Mouse (Mus musculus) liver, embryonic 15.5 days (tissue): ENCODE data around the gene Rabl6. TPM values are rescaled to one million over a fixed set of nuclear protein-coding genes. Genes with fewer than 3 reads are reported as not detected.

Source experiments
- ATAC-seq: fragments of 200-750 bp; cut with Nextera tagmentation; 2 replicates; pipeline ENCODE4 v1.8.0; 2017; ENCODE audit warnings: moderate number of reproducible peaks, mild to moderate bottlenecking, moderate library complexity; ENCODE audit not compliant: insufficient read depth
- H3K27ac ChIP-seq: fragments of 300-500 bp; sonication (generic); replicated peaks from 2 replicates; pipeline ENCODE4 v1.5.1; 2015; ENCODE audit warnings: mild to moderate bottlenecking, inconsistent platforms
- H3K27me3 ChIP-seq: fragments of 300-500 bp; sonication (generic); 2 replicates; pipeline ENCODE4 v1.6.1; 2015; ENCODE audit warnings: mild to moderate bottlenecking, inconsistent platforms
- H3K36me3 ChIP-seq: fragments of 300-500 bp; sonication (generic); replicated peaks from 2 replicates; pipeline ENCODE4 v1.6.1; 2015; ENCODE audit warnings: moderate library complexity, mild to moderate bottlenecking, inconsistent platforms
- H3K4me1 ChIP-seq: fragments of 300-500 bp; sonication (generic); replicated peaks from 2 replicates; pipeline ENCODE4 v1.6.1; 2015; ENCODE audit warnings: inconsistent platforms
- H3K4me2 ChIP-seq: fragments of 300-500 bp; sonication (generic); 2 replicates; pipeline ENCODE4 v1.6.1; 2015; ENCODE audit warnings: moderate library complexity, mild to moderate bottlenecking, inconsistent platforms
- H3K4me3 ChIP-seq: fragments of 300-500 bp; sonication (generic); replicated peaks from 2 replicates; pipeline ENCODE4 v1.5.1; 2015; ENCODE audit warnings: mild to moderate bottlenecking, inconsistent platforms
- H3K9ac ChIP-seq: fragments of 300-500 bp; sonication (generic); 2 replicates; pipeline ENCODE4 v1.6.1; 2015; ENCODE audit warnings: moderate library complexity, mild to moderate bottlenecking, inconsistent platforms
- H3K9me3 ChIP-seq: fragments of 300-500 bp; sonication (generic); replicated peaks from 2 replicates; pipeline ENCODE4 v1.6.1; 2016; ENCODE audit warnings: inconsistent platforms
- WGBS: fragments of 180-500 bp; shearing (Covaris S2); methylation state at CpG from one replicate; pipeline ENCODE4 v1.1.7; 2015; ENCODE audit warnings: mixed read lengths; ENCODE audit not compliant: insufficient replicate concordance; 5-methylcytosine and 5-hydroxymethylcytosine counted together
- polyA plus RNA-seq: library from polyadenylated mRNA; unstranded; fragments of >200 nt; fragmentation: Nextera tagmentation; extraction: Ambion mirVana; gene quantifications from 2 replicates; pipeline ENCODE4 v1.2.1, GENCODE M21; 2015

Gene Rabl6
- polyA plus RNA-seq, 1 experiment from 2014 or later = 21.7 TPM

DNA sequence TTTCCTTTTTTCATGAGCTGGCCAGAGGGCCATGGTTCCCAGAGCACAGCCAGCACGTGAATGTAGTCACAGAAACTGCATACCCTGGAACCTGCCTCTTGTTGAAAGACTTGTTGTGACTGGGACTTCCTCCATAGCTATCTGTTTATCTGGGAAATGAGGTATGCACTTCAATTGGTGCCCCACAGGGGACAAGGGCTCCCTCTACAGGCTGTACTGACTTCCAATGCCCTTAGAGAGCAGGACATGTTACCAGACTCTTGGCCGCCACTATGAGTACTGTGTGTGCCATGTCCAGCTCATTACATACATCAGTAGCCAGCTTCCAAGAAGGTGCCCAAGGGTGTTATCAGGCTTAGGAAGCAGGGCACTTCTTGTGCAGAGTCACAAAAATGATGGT is 16.5 kb downstream of the Rabl6 start:
- Histone ChIP-seq H3K27ac (no peak overlapping the region), H3K9ac (no peak overlapping the region), H3K4me1 (no peaks in the 10 kb centered on the region), H3K27me3 (no peaks in the 10 kb centered on the region), H3K36me3 (peaks cover 80% of the 10 kb centered on the region), H3K4me3 (no peak overlapping the region), H3K9me3 (no peaks in the 10 kb centered on the region), H3K4me2 (no peak overlapping the region)
- 53% methylated on average over 2 of the region's 2 CpGs for WGBS
- no peak for ATAC-seq

DNA sequence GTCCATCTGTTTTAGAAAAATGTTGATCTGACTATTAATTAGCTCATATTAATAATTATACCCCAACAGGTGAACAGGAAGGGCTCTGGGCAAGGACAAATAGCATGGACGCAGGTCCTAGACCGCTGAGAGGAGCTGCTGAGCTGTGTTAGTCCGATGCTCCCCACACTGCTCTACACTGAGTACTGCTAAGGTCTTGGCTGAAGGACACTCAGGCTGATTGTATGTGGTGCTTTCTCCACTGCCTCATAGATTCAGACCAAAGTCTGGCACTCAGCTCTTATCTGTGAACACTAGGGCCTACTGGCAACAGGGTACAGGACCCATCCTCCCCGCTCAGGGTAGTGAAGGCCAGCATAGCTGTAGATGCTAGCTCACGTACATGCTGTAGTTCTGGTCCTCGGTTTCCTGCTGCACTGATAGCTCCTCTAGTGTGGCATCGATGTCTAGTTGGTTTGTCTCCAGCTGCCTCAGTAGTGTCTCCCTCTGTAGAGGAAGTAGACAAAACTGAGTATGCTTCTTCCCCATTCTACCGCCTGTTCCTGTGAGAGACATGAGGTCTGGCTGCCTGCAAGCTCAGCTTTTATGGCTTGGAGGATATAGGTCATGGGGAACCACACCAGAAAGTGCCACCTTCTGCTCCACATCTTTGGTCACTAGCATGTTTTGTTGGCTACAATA is 20.0 kb downstream of the Rabl6 start:
- Histone ChIP-seq H3K9me3 (no peaks in the 10 kb centered on the region), H3K27ac (0 out of 2 replicates have a peak overlapping the region, but pooled peaks have one; percentile 9), H3K4me2 (no peak overlapping the region), H3K27me3 (no peaks in the 10 kb centered on the region), H3K4me1 (no peaks in the 10 kb centered on the region), H3K4me3 (no peak overlapping the region), H3K9ac (no peak overlapping the region), H3K36me3 (peaks cover 83% of the 10 kb centered on the region)
- ATAC-seq = no peak
- 69% methylated on average over 8 of the region's 8 CpGs for WGBS

DNA sequence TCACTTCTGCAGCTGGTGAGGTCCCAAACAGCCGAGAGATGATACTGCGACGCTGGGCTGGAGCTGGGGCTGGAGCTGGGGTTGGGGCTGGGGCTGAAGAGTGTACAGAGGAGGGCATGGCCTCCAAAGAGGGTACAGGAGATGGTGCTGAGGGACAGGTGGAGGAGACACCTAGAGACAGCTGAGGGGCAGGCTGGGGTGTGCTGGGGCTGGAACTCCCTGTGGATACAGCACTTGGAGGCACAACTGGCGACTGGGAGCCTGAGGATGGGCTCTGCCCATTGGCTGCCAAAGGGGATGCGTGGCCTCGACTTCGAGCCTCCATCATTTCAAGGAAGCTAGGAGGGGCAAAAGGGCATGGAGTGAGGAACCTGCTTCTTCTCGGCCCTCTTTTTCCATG is 21.0 kb downstream of the Rabl6 start:
- no peaks in the 10 kb centered on the region for H3K27me3 ChIP-seq
- no peak overlapping the region for H3K4me2 ChIP-seq
- ATAC-seq = no peak
- H3K9ac ChIP-seq = no peak overlapping the region
- no peaks in the 10 kb centered on the region for H3K9me3 ChIP-seq
- H3K27ac ChIP-seq = no peak overlapping the region
- no peak overlapping the region for H3K4me3 ChIP-seq
- peaks cover 9% of the 10 kb centered on the region for H3K4me1 ChIP-seq
- 75% methylated on average over 8 of the region's 8 CpGs for WGBS
- peaks cover 75% of the 10 kb centered on the region for H3K36me3 ChIP-seq

DNA sequence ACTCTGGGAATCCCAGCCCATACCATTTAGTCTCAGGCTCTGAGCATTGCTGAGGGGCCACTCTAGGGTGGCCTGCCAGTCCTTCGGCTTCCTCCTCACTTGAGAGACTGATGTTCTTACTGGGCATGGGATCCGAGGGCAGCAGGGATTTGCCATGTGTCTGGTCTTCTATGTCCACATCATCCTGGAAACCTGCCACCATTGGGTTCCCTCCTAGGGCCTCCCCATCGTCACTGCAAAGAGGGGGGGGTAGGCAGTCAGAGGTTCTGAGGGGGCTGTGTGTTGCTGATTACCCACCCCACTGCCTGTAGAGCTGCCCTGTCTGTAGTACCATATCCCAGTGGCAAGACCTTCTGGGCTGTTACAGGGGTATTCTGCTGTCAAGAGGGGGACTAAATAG is 22.7 kb downstream of the Rabl6 start:
- H3K4me3 ChIP-seq = no peak overlapping the region
- H3K9me3 ChIP-seq = no peaks in the 10 kb centered on the region
- ATAC-seq = no peak
- H3K27ac ChIP-seq = no peak overlapping the region
- WGBS = 79% methylated on average over 3 of the region's 3 CpGs
- H3K9ac ChIP-seq = no peak overlapping the region
- H3K4me1 ChIP-seq = peaks cover 25% of the 10 kb centered on the region
- peaks cover 13% of the 10 kb centered on the region for H3K27me3 ChIP-seq
- H3K4me2 ChIP-seq = no peak overlapping the region
- peaks cover 58% of the 10 kb centered on the region for H3K36me3 ChIP-seq

DNA sequence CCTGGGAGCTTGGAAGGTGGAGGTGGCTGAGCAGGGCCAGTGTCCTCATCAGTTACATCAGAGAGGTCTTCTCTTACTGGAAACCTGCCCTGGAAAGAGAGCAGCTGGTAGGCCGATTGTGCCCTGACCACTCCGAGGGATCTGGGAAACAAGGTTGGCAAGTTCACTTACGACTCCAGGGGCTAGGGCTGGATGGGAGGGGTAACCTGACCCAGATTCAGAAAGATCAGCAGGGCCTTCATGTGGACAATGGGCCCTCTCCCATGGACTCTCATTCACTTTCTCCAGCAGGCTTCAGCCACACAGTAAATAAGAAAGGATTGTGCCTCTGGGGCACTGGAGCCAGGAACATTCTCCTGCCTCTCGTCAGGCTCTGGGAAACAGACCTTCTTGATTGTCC is 23.5 kb downstream of the Rabl6 start:
- Histone ChIP-seq H3K9ac (no peak overlapping the region), H3K27ac (no peak overlapping the region), H3K27me3 (peaks cover 21% of the 10 kb centered on the region), H3K9me3 (no peaks in the 10 kb centered on the region), H3K36me3 (peaks cover 51% of the 10 kb centered on the region), H3K4me3 (no peak overlapping the region), H3K4me2 (no peak overlapping the region), H3K4me1 (peaks cover 32% of the 10 kb centered on the region)
- WGBS = 72% methylated on average over 4 of the region's 4 CpGs
- no peak for ATAC-seq

DNA sequence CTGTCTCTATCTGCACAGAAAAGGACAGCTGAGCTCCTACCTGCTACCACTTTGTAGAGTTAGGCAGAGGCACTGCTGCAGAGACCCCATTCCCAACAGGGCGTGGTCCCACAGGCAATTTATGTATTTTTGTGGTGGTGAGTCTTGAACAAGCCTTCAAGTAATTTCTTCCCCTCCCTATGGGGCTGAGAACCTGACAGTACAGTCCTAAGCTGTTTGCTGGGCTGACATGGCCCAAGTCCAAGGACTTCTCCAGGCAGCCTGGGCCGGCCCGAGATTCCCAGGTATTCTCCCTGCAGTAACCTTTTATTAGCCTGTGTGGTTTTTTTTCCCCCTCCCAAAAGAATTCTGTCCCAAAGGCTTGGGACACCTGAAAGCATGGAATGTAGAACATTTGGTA is 24.2 kb downstream of the Rabl6 start:
- Histone ChIP-seq H3K9me3 (no peaks in the 10 kb centered on the region), H3K4me3 (no peak overlapping the region), H3K27me3 (peaks cover 28% of the 10 kb centered on the region), H3K4me2 (no peak overlapping the region), H3K4me1 (peaks cover 39% of the 10 kb centered on the region), H3K36me3 (peaks cover 48% of the 10 kb centered on the region), H3K27ac (no peak overlapping the region), H3K9ac (no peak overlapping the region)
- WGBS = 80% methylated on average over 3 of the region's 3 CpGs
- ATAC-seq = no peak

DNA sequence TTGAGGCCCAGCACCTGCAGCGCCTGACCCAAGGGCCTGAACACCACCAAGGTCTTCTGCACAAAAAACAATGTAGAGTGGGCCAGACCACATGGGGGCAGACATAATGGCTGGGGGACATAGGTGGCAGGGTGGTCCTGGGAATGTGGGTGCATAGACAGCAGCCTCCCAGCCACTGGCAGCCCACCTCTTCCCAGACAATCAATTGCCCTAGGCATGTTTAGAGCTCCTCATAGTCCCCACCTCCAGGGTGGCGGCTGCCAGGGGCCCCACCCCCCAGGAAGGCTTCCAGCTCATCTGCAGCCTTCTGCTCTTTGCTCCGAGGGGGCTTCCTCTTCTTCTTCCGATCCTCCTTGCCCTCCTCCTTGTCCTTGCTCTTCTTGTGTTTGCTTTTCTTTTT is 24.8 kb downstream of the Rabl6 start:
- peaks cover 45% of the 10 kb centered on the region for H3K4me1 ChIP-seq
- no peaks in the 10 kb centered on the region for H3K9me3 ChIP-seq
- H3K27me3 ChIP-seq = peaks cover 33% of the 10 kb centered on the region
- H3K4me2 ChIP-seq = no peak overlapping the region
- no peak overlapping the region for H3K27ac ChIP-seq
- 54% methylated on average over 4 of the region's 4 CpGs for WGBS
- ATAC-seq = no peak
- H3K36me3 ChIP-seq = peaks cover 48% of the 10 kb centered on the region
- no peak overlapping the region for H3K4me3 ChIP-seq
- no peak overlapping the region for H3K9ac ChIP-seq

DNA sequence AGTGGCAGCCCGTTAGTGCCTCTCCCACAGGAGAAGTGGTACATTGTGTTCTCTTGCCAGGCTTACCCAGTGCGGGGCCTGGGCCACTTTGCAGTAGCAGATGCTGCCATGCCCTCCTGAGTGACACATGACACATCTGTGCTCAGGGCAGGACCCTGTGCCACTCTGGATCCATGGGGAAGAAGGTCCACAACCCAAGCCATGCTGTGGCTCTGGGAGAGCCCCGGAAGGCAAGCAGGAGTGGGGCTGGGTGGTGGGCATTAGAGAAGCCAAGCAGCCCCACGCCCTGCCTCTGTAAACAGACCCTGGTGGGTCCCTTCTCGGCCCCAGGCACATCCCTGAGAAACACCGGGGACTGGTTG is 25.2 kb downstream of the Rabl6 start:
- H3K36me3 ChIP-seq = peaks cover 45% of the 10 kb centered on the region
- H3K4me1 ChIP-seq = peaks cover 50% of the 10 kb centered on the region
- no peak overlapping the region for H3K4me3 ChIP-seq
- 73% methylated on average over 6 of the region's 6 CpGs for WGBS
- H3K9ac ChIP-seq = no peak overlapping the region
- no peak for ATAC-seq
- no peak overlapping the region for H3K27ac ChIP-seq
- H3K4me2 ChIP-seq = no peak overlapping the region
- peaks cover 38% of the 10 kb centered on the region for H3K27me3 ChIP-seq
- no peaks in the 10 kb centered on the region for H3K9me3 ChIP-seq

DNA sequence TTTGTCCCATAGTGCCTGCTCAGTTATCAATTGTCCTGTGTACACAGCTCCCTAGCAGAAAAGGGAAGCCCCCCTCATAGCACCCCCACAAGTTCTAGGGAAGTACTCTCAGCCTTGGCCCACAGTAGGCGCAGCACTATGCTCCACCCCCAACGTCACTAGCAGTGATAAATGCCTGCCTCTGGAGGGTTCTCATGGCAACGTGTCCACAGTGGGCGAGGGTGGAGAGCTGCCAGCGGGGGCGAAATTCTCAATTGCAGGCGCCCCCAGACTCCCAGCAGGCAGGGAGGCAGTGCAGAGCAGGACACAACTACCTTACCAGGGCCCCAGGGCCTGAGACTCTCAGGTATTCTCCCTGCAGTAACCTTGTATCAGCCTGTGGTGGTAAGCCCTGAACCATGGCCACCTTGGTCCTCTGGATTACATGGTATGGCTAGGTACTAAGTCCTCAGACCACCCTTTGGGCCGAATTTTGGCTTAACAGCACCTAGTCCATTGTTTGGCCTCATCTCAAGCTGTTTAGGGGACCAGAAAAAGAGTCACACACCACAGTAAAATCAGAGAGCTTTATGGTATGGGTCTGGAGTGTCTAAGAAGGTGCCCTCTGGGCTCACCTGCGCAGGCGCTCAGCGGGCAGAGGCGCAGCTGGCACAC is 25.7 kb downstream of the Rabl6 start:
- no peak for ATAC-seq
- WGBS = 39% methylated on average over 12 of the region's 12 CpGs
- peak overlapping the region; percentile 2; the same call in 1 of the 2 replicates for H3K9ac ChIP-seq

DNA sequence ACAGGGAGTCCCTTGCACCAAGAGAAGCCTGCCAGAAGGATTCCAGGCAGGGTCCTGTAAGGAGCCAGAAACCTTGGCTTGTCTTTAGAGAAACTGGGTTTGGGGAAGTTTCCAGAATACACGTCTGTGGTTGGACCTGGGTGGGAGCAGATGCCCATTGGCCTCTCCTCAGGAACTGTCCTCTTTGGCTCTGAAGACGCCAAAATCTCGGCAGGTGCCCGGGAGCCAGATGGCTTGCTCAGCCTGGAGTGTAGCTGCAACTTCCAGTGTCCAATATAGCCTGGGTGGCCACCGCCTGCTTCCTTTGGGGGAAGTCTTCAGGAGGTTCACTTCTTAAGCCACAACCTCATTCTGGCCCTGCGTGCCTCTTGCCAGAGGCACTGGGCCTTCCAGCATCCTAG is 26.4 kb downstream of the Rabl6 start:
- H3K4me3 ChIP-seq = no peak overlapping the region
- ATAC-seq = no peak
- H3K4me1 ChIP-seq = peaks cover 62% of the 10 kb centered on the region
- H3K9me3 ChIP-seq = no peaks in the 10 kb centered on the region
- peaks cover 50% of the 10 kb centered on the region for H3K27me3 ChIP-seq
- peak overlapping the region; percentile 60 for H3K4me2 ChIP-seq
- 6% methylated on average over 6 of the region's 6 CpGs for WGBS
- 0 out of 2 replicates have a peak overlapping the region, but pooled peaks have one; percentile 29 for H3K27ac ChIP-seq
- no peak overlapping the region for H3K9ac ChIP-seq
- peaks cover 35% of the 10 kb centered on the region for H3K36me3 ChIP-seq

More for the DNA sequence above, 25.7 kb downstream of the Rabl6 start:
- peaks cover 55% of the 10 kb centered on the region for H3K4me1 ChIP-seq
- peaks cover 39% of the 10 kb centered on the region for H3K36me3 ChIP-seq
- no peak overlapping the region for H3K27ac ChIP-seq
- H3K4me2 ChIP-seq = no peak overlapping the region
- peaks cover 43% of the 10 kb centered on the region for H3K27me3 ChIP-seq
- H3K4me3 ChIP-seq = no peak overlapping the region
- no peaks in the 10 kb centered on the region for H3K9me3 ChIP-seq

DNA sequence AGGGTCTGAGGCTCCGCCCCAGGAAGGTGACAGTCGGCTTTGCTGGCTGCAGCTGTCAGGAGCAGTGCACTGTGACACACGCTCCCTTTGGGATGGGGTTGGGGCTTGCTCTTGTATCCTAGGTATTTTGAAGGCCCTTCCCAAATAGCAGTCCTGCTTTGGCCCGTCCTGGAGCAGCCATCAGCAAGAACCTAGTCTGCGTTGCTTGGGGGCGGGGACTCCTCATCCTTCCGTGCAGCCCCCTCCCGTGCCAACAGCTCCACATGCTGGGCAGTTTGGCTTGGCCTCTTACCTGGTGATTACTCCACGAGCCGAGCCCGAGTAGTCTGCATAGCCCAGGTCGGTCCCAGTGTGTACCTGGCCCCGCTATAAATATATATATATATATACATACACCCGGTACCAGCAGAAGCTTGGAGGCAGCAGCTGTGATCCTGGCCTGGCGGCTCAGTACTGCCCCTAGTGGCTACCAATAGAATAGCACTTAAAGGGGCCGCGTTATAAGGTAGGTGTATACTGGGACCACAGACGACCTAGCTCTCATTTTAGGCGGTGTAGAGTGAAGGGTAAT is 26.9 kb downstream of the Rabl6 start, which contains the start of gene Ajm1:
Ajm1 (minus strand) TSS at position 464 of the 571 bp plus-strand sequence.
- Histone ChIP-seq H3K36me3 (peaks cover 30% of the 10 kb centered on the region), H3K4me3 (peak within 1 kb of the TSS; percentile 19; the same call in 1 of the 2 replicates), H3K4me2 (peak within 1 kb of the TSS; percentile 60), H3K9ac (peak within 1 kb of the TSS; percentile 2; the same call in 1 of the 2 replicates), H3K9me3 (no peaks in the 10 kb centered on the region), H3K4me1 (peaks cover 62% of the 10 kb centered on the region), H3K27me3 (peaks cover 55% of the 10 kb centered on the region), H3K27ac (0 out of 2 replicates have a peak within 1 kb of the TSS, but pooled peaks have one; percentile 29)
- ATAC-seq = peak; percentile 49
- 7% methylated on average over 19 of the region's 19 CpGs for WGBS
